Mouse (Mus musculus) liver, adult (tissue): Measurements from ENCODE around the gene Neu1.

ENCODE experiments used
- GATA4 ChIP-seq: IDR thresholded peaks from 2 replicates; pipeline ENCODE4 v1.6.1; 2014; ENCODE audit warnings: mild to moderate bottlenecking, low read length; ENCODE audit not compliant: insufficient replicate concordance

The Neu1 gene

DNA sequence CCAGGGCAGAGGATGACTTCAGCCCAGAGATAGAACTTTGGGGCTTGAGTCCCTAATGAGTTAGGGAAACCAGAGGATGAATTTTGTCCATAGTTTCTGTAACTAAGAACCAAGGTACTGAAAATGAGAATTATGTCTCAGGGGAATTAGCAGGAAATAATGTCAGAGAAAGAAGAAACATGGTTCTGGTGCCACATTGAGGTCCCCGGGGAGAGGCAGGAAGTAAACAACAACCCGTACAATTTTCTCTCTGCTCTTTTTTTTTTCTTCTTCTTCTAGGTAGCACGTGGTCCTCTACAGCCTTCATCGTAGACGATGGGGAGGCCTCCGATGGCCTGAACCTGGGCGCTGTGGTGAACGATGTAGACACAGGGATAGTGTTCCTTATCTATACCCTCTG, 1.2 kb downstream of the Neu1 start:
- no peak for TF ChIP-seq GATA4

DNA sequence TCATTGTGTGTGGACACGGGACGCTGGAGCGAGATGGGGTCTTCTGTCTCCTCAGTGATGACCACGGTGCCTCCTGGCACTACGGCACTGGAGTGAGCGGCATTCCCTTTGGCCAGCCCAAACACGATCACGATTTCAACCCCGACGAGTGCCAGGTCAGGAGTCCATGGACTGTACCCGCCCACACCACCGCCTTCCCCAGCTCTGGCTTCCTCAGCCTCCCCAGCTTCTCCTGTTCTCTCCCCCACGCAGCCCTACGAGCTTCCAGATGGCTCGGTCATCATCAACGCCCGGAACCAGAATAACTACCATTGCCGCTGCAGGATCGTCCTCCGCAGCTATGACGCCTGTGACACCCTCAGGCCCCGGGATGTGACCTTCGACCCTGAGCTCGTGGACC, 3.0 kb downstream of the Neu1 start:
- TF ChIP-seq GATA4, result no peak

DNA sequence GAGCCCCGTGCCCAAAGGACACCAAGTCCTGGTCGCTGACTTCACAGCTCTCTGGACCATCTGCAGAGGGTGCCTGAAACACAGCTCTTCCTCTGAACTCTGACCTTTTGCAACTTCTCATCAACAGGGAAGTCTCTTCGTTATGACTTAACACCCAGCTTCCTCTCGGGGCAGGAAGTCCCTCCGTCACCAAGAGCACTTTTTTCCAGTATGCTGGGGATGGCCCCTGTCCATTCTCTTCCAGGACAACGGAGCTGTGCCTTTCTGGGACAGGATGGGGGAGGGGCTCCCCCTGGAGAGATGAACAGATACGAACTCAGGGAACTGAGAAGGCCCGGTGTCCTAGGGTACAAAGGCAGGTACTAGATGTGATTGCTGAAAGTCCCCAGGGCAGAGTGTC, 3.8 kb downstream of the Neu1 start:
- TF ChIP-seq GATA4, result no peak

DNA sequence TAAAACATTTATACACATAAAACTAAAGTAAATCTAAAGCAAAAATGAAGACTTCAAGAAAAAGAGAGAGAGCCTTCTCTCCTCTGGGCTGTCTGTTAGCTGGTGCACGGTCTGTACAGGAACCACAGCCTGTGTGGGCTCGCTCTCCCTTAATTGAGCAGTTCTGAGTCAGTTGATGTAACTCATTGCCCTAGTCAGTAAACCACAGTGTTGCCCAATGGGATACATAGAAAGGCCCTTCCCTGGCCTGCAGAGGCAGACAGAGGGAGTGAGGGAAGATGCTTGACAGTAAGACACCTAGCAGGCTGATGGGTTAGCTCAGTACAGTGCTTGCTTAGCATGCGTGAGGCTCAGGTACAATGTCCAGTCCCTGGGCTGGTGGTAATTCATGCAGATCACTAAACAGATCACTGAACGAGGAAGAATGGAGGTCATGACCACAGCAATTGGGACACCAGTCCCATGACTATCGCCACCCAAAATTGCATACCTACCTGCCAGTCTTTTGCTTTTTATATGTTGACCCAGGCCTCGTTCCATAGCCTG, 7.0 kb downstream of the Neu1 start:
- TF ChIP-seq GATA4, result no peak

DNA sequence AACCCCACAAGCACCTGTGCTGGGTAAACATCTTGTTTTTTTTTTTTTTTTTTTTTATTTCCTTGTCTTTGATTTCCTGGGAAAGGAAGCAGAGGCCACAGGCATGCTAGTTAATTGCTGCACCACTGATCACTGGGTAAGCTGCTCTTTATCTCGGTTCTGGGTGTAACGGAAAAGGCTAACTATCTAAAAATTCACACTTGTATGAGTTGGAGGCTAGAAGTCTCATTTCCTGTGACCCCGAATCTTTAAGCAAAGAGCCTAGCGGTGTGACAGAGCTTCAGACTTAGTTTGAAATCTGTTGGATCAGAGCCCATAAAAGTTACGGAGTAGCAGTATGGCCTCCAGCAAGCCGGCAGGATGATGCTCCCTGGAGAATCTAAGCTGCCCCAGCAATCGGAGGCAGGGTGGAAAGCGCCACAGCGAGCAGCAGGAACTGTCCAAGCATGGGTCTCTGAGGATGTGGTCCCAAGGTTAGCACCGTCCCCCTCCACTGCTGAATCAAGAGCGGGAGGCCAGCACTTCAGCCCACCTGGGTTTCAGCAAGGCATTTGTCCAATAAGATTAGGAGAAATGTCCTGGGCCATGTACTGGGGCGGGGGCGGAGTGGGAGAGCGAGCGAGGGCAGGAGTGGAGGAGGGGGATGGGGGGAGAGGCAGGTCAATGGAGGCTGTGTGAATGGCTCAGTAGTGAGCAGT, 10.4 kb downstream of the Neu1 start:
- TF ChIP-seq GATA4, result no peak; the same call in 1 of the 2 replicates

DNA sequence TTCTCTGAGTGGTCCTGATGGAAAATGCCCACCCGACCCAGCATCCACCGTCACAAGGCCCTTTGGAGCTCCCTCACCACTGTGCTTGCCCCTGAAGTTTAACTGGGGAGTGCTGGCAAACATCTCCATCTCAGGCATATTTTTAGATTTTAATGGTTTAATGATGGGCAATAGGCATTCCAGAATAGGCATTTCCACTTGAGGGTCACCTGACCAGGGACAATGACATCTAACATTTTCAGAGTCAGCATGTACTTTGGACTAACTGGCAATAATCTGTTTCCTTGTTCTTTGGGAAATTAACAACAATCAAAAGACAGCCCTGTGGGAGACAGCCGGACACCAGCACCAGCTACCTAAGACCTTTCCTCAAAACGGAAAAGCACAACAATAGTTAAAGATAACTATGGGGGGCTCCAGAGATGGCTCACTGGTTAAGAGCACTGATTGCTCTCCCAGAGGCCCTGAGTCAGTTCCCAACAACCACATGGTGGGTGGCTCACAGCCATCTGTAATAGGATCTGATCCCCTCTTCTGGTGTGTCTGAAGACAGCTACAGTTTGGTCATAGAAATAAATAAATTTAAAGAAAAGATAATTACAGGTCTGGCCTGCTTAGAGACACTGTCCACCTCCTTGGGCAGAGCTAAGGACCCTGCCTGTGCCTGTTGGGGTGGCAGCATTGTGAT, 12.2 kb downstream of the Neu1 start:
- TF ChIP-seq GATA4, result no peak

DNA sequence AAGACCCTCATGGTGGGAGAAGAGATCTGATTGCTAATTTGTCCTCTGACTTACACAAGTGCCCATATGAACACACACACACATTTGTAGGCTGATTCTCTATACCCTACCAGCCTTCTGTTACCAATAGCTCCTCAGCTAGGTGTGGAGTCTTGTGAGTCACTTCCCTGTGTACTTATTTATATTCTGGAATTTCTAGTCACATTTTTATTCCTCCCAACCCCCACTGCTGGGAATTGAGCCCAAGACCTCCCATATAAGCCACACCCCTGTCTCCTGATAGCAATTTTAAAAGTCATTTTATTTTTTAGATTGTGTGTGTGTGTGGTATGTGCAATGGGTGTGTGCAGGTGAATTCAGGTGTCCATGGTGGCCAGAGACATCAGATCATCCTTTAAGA, 13.3 kb downstream of the Neu1 start:
- TF ChIP-seq GATA4, result no peak

DNA sequence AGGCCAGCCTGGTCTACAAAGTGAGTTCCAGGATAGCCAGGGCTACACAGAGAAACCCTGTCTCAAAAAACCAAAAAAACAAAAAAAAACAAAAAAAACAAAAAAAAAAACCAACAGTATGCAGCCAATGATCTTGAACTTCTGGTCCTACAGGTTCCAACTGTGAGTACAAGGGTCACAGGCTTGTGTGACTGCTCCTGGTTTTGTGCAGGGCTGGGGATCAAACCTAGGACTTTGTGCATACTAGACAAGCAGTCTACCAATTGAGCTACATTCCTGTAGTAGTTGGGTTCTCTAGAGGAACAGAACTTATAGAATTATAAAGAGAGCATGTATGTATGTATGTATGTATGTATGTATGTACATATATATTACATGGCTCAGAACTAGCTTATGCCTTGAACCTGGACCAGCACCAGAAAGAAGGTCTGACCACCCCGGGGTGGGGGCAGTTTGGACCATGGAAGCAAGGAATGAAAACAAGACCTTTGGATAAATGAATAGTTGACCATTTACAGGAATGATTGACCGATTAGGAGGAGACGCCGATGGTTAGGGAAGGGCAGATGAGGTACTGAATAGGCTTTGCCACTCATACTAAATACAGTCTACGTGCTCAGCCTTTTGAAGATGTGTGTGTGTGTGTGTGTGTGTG, 15.6 kb downstream of the Neu1 start:
- TF ChIP-seq GATA4, result no peak

DNA sequence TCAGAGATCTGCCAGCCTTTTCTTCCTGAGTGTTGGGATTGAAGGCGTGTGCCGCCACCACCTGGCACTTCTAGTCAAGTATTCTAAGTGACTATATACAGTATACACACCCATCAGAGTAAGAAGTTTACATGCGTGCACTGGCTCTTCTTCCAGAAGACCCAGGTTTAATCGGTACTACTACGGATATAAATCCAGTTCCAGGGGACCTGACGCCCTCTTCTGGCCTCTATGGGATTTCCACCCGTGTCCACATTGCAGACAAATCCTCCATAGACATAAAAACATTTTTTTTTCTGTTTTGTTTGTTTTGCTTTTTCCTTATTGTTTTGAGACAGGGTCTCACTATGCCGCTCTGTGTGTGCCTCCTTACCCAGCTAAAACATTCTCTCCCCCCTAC, 16.6 kb downstream of the Neu1 start:
- TF ChIP-seq GATA4, result no peak

DNA sequence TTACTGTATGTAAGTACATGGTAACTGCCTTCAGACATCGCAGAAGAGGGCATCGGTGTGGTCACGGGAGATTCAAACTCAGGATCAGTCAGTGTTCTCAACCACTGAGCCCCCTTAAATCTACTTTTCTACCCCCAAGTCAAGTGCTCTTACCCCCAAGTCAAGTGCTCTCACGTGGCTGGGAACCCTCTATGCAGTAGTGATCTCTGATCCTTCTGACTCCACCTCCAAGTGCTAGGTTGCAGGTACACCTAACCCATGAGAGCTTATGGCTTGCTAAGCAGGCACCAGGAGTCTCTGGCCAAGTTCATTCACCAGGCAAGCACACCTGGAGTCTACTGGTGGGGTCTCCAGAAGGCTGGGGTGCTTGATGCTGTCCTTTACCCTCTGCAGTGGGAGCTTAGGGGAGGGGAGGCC, 18.5 kb downstream of the Neu1 start:
- TF ChIP-seq GATA4, result no peak

DNA sequence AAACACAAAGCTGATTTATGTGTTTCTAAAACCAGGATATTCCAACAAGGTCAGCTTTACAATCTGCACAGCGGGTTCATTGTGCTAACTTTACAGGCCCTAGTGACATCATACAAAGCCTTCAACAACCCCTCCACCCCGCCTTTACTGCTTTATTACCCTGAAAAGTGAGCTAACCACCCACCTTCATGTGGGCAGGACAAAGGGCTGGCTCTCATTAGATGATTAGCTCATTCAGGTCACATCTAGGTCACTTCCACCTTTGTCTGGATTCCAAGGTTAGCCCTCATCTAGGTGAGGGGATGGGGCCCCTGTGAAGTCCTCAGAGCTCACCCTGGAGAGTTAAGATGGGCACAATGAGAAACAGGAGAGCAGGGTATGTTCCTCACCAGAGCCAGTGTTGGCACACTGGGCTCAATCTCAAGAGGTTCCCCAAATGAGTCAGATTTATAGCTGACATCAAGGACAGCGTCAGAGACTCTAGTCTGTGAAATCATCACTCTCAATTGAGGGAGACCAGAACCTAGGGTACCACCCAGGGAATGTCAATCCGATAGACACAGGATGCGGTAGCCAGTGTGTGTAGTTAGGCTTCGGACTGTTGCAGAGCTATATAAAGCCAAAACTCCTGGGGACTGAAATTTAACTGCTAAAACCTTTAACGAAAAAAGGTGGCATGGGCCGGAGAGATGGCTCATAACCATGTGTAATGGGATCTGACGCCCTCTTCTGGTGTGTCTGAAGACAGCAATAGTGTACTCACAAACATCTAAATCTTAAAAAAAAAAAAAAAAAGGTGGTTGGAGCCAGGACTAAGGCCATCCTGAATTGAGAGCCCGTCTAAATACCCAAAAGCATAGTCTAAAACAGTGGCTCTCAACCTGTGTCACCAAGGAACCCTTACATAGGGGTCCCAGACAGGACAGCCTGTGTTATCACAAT, 19.7 kb downstream of the Neu1 start:
- TF ChIP-seq GATA4, result no peak

DNA sequence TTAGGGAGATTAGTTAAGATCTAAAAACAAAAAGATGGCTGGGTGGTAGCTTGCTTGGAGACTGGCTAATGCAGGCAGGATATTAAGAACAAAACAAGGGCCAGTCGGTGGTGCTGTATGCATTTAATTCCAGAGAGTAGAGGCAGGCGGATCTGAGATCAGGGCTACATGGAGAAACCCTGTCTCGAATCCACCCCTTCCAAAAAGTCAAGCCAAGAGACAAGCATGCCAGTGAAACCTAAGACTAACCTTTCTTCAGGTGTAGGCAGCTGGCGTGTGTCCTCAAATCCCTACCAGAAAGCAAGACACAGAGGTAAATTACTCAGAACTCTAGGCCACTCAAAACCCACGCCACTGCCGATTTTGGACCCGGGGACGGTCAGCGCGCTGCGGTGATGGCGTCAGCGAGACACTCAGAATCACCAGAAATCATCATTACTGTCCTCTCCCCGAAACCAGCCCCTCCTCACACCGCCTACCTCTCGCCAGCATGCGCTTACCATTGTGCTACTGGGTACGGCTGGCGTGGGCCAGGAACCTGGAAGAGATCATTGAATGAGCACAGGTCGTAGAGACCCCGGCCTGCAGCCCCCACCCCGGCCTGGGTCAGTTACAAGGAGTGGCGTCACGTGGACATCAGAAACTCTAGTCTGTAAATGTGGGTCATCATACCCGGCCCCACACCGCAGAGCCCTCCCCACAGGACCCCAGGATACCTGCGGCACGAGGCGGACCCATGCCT, 20.8 kb downstream of the Neu1 start:
- no peak for TF ChIP-seq GATA4

DNA sequence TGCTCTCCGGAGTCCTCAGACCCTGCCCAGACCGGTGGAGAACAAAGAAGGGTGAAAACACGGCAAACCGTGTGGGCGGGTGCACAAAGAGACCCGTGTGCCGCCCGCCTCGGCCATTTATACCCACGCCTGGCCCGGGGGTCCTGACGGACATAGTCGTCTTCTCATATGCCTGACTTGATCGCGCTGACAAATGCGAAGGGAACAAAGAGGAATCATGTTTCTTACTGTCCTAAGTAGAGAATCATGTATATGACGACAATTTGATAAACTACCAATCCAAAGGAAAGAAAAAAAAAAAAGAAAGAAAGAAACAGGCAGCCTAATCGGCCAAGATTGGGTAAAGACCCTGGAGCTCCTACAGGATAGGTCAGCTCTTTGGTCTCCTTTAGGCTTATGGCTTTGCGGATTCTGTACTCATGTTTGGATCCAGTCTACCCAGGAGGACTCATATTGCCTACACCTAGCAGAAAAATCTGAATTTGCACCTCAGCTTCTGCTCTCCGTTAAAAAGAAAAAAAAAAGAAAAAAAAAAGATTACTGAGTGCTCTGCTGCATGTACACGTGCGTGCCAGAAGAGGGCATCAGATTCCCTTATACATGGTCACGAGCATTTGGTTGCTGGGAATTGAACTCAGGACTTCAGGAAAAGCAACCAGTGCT, 21.5 kb downstream of the Neu1 start:
- TF ChIP-seq GATA4, result peak; percentile 7; the same call in 1 of the 2 replicates

DNA sequence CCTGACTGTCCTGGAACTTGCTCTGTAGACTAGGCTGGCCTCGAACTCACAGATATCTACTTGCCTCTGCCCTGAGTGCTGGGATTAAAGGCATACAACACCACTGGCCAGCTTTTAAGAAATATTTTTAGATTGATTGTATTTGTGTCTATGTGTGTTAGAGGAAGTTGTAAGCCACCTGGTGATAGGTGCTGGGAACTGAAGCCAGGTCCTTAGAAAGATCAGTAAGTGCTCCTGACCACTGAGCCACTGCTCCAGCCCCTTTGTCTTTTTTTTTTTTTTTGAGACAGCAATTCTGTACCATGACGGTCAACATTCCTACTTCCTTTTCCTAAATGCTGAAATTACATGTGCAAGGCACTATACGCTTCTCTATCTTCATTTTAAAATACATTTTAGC, 22.2 kb downstream of the Neu1 start:
- no peak for TF ChIP-seq GATA4

DNA sequence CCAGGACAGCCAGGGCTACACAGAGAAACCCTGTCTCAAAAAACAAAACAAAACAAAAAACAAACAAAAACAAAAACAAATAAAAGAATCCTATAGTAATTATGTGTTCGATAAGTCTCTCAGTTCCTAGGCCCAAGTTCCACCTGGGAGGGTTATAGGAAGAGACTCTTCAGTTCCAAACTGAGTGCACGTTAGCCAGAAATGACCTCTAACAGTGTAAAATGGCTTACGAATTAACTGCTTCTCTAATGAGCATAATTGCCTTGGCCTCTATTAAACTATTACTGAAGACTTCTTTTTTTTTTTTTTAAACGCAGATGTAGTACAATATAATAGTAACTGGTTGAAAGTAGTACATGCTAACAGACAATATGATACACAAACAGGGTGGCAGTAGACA, 22.9 kb downstream of the Neu1 start:
- TF ChIP-seq GATA4, result no peak
